Comparison of ENCODE assay signal across 25 mouse cellular contexts in the genomic region with DNA sequence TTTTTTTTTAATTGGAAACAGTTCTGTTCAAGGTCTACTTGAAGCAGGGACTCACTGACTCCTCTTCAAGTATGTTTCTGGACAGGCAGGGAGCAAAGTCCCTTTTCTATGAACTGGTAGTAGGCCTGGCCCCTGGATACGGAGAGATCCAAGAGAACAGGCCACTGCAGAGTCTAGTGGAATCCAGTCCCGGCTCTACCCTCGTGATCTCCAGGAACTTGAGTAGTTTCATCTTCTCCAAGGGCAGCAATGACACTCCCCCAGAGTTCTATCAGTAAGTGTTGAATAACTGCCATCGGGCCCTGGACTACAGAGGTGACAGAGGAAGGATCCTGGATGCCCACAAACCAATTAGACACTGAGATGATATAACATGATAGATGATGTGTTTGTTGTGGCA. TPM values are rescaled to one million over a fixed set of nuclear protein-coding genes. Genes with fewer than 3 reads are reported as not detected.
A peak's percentile ranks its signal among the peaks of the same experiment; 100 is the strongest.
DNase-seq lines count a peak whose midpoint lies in the region; ATAC-seq and TF ChIP-seq lines count a peak whose summit lies in the region.
"Had no signal": no experiment of that assay in that cellular context is flagged by ENCODE, and none has a peak within 500 bp of the region (broad histone marks: within the 10 kb centered on the region; RNA-seq: fewer than 3 reads in every experiment).

No protein-coding gene starts in this region.

- H3K4me3 ChIP-seq in heart, embryonic 10.5 days = no peak overlapping the region
- no peak overlapping the region for H3K4me3 ChIP-seq in lung, postnatal 0 days (ENCODE audit: low read depth, low read length)
- H3K4me3 ChIP-seq in lung, adult 2 months (replicated peaks; ENCODE audit: extremely low read depth, low read depth, low read length) = no peak overlapping the region
- no peak overlapping the region for H3K4me3 ChIP-seq in liver, embryonic 16.5 days (ENCODE audit: low read depth, low read length)
- H3K4me3 ChIP-seq: embryonic facial prominence, embryonic 15.5 days; forebrain, embryonic 10.5 days; hindbrain, embryonic 15.5 days; midbrain, embryonic 15.5 days had no signal

- H3K36me3 ChIP-seq in heart, embryonic 10.5 days = no peaks in the 10 kb centered on the region
- no peaks in the 10 kb centered on the region for H3K36me3 ChIP-seq in lung, postnatal 0 days (ENCODE audit: insufficient read depth, low read length)
- no peaks in the 10 kb centered on the region for H3K36me3 ChIP-seq in liver, embryonic 16.5 days (ENCODE audit: control insufficient read depth, insufficient read depth)
- H3K36me3 ChIP-seq: embryonic facial prominence, embryonic 15.5 days; forebrain, embryonic 10.5 days; hindbrain, embryonic 15.5 days; midbrain, embryonic 15.5 days had no signal

- DNase-seq in heart, embryonic 10.5 days (ENCODE audit: low spot score) = no peak
- DNase-seq in heart, postnatal 25 days (ENCODE audit: low spot score) = no peak
- peak; percentile 34 for DNase-seq in lung, postnatal 0 days (ENCODE audit: low spot score)
- DNase-seq in lung, adult 2 months = no peak
- DNase-seq in kidney, adult 9 months = peak; percentile 79
- DNase-seq in right cerebral cortex, postnatal 36 days (ENCODE audit: low spot score in 2 of 2) = no peak
- DNase-seq: adrenal gland, postnatal 25 days; cerebellum, adult 9-10 months; gastrocnemius, postnatal 36 days; heart, postnatal 14 days; layer of hippocampus, postnatal 36 days; left cerebral cortex, postnatal 4 days; lung, adult 18-20 months; retina, postnatal 1 day; thymus, adult 2 months had no signal

- intact Hi-C loops in heart, postnatal 25 days (cut with DNase I) = no loop called here

- no peak for TF ChIP-seq CTCF in lung, postnatal 0 days (IDR thresholded peaks at IDR 0.05)
- no peak for TF ChIP-seq CTCF in lung, adult 2 months (IDR thresholded peaks at IDR 0.05; ENCODE audit: insufficient read depth, low read length)

- TF ChIP-seq EP300 in lung, postnatal 0 days (IDR thresholded peaks at IDR 0.05) = no peak

- 44% methylated on average over 4 of the region's 4 CpGs for WGBS in heart, embryonic 10.5 days
- 23% methylated on average over 4 of the region's 4 CpGs for WGBS in lung, postnatal 0 days
- 27% methylated on average over 4 of the region's 4 CpGs for WGBS in lung, adult 2 months
- 53% methylated on average over 4 of the region's 4 CpGs for WGBS in liver, embryonic 16.5 days (ENCODE audit: insufficient replicate concordance)

- no peaks in the 10 kb centered on the region for H3K27me3 ChIP-seq in heart, embryonic 10.5 days (ENCODE audit: insufficient read depth, poor library complexity, severe bottlenecking)
- no peaks in the 10 kb centered on the region for H3K27me3 ChIP-seq in lung, postnatal 0 days (replicated peaks; ENCODE audit: insufficient read depth, low read length)
- no peaks in the 10 kb centered on the region for H3K27me3 ChIP-seq in liver, embryonic 16.5 days (ENCODE audit: control insufficient read depth, insufficient read depth, low read depth, low read length)
- H3K27me3 ChIP-seq: embryonic facial prominence, embryonic 15.5 days; hindbrain, embryonic 15.5 days; midbrain, embryonic 15.5 days had no signal

- H3K9ac ChIP-seq in lung, postnatal 0 days (replicated peaks; ENCODE audit: low read depth) = no peak overlapping the region
- no peak overlapping the region for H3K9ac ChIP-seq in liver, embryonic 16.5 days (ENCODE audit: low read depth, low read length)
- H3K9ac ChIP-seq: embryonic facial prominence, embryonic 15.5 days; hindbrain, embryonic 15.5 days; midbrain, embryonic 15.5 days had no signal

- peak overlapping the region; percentile 78; the same call in 1 of the 2 replicates for H3K27ac ChIP-seq in heart, embryonic 10.5 days
- no peak overlapping the region for H3K27ac ChIP-seq in lung, postnatal 0 days (ENCODE audit: low read length)
- H3K27ac ChIP-seq in liver, embryonic 16.5 days (ENCODE audit: low read length) = peak overlapping the region; percentile 48; the same call in 1 of the 2 replicates
- H3K27ac ChIP-seq: embryonic facial prominence, embryonic 15.5 days; forebrain, embryonic 10.5 days; hindbrain, embryonic 15.5 days; midbrain, embryonic 15.5 days had no signal

- peaks cover 40% of the 10 kb centered on the region for H3K4me1 ChIP-seq in heart, embryonic 10.5 days
- peaks cover 9% of the 10 kb centered on the region for H3K4me1 ChIP-seq in lung, postnatal 0 days (ENCODE audit: insufficient read depth, low read depth, low read length)
- peaks cover 3% of the 10 kb centered on the region; the same call in 1 of the 2 replicates for H3K4me1 ChIP-seq in lung, adult 2 months (ENCODE audit: control insufficient read depth, insufficient read depth, low read length)
- peaks cover 54% of the 10 kb centered on the region for H3K4me1 ChIP-seq in liver, embryonic 16.5 days (ENCODE audit: control insufficient read depth, low read depth, low read length)

- no peak for TF ChIP-seq POLR2A in lung, adult 2 months (IDR thresholded peaks at IDR 0.05; ENCODE audit: borderline replicate concordance, extremely low read depth, low read depth, low read length)

- H3K9me3 ChIP-seq in heart, embryonic 10.5 days = no peaks in the 10 kb centered on the region
- H3K9me3 ChIP-seq in lung, postnatal 0 days (ENCODE audit: low read length) = no peaks in the 10 kb centered on the region
- no peaks in the 10 kb centered on the region for H3K9me3 ChIP-seq in liver, embryonic 16.5 days (replicated peaks; ENCODE audit: control insufficient read depth, low read length)
- H3K9me3 ChIP-seq: embryonic facial prominence, embryonic 15.5 days; forebrain, embryonic 10.5 days; hindbrain, embryonic 15.5 days; midbrain, embryonic 15.5 days had no signal

- no peak; the same call in 1 of the 2 replicates for ATAC-seq in lung, postnatal 0 days
- no peak for ATAC-seq in liver, embryonic 16.5 days (ENCODE audit: low read depth)
- ATAC-seq in inflammation-experienced regulatory T-cells, adult 6 months = no peak
- ATAC-seq: midbrain, embryonic 15.5 days had no signal

- no peak overlapping the region for H3K4me2 ChIP-seq in lung, postnatal 0 days (replicated peaks; ENCODE audit: low read depth, low read length)
- no peak overlapping the region for H3K4me2 ChIP-seq in liver, embryonic 16.5 days (ENCODE audit: low read depth, low read length)
- H3K4me2 ChIP-seq: embryonic facial prominence, embryonic 15.5 days; heart, embryonic 11.5 days; hindbrain, embryonic 15.5 days; midbrain, embryonic 15.5 days had no signal

RNA-seq across cellular contexts. Expression of gene Gm10842, which starts 9.2 kb away (rescaled TPM):
- not detected in 2 replicates for polyA plus RNA-seq in heart, embryonic 10.5 days (2016; fragmentation: Nextera tagmentation; extraction: Ambion mirVana)
- not detected for total RNA-seq in heart, postnatal 25 days (2021)
- polyA plus RNA-seq in lung, postnatal 0 days (2015; fragmentation: Nextera tagmentation; extraction: Ambion mirVana) = not detected in 2 replicates
- polyA plus RNA-seq in lung, adult 2 months (2012; rRNA removed) = not detected in 2 replicates
- not detected in 2 replicates for polyA plus RNA-seq in liver, embryonic 16.5 days (2015; fragmentation: Nextera tagmentation; extraction: Ambion mirVana)
- polyA plus RNA-seq in inflammation-experienced regulatory T-cells, adult 6 months (2017; shearing (Covaris generic)) = not detected
- total RNA-seq: adrenal gland, postnatal 25 days; gastrocnemius, postnatal 36 days; heart, postnatal 14 days; layer of hippocampus, postnatal 36 days; left cerebral cortex, postnatal 4 days; megakaryocyte, adult 5-6 weeks had no signal
- polyA plus RNA-seq: cortical plate, adult 2 months; embryonic facial prominence, embryonic 15.5 days; forebrain, embryonic 10.5 days; heart, embryonic 11.5 days; hindbrain, embryonic 15.5 days; midbrain, embryonic 15.5 days; small intestine, adult 2 months; thymus, adult 2 months had no signal

RNA-seq across cellular contexts. Expression of gene Tlk2, which starts 22.7 kb away (rescaled TPM):
- 14.7 and 18.3 TPM in 2 replicates for polyA plus RNA-seq in heart, embryonic 10.5 days (2016; fragmentation: Nextera tagmentation; extraction: Ambion mirVana)
- 10 to 100 TPM; 38.7 to 44.2 TPM for total RNA-seq in heart, postnatal 25 days (2021)
- polyA plus RNA-seq in lung, postnatal 0 days (2015; fragmentation: Nextera tagmentation; extraction: Ambion mirVana) = 14.4 and 14.8 TPM in 2 replicates
- polyA plus RNA-seq in lung, adult 2 months (2012; rRNA removed) = 11.8 and 13.5 TPM in 2 replicates
- 5.5 and 6.6 TPM in 2 replicates for polyA plus RNA-seq in liver, embryonic 16.5 days (2015; fragmentation: Nextera tagmentation; extraction: Ambion mirVana)
- 10 to 100 TPM; 18.1 to 28.7 (median 20.4) TPM for polyA plus RNA-seq in inflammation-experienced regulatory T-cells, adult 6 months (2017; shearing (Covaris generic))

RNA-seq across cellular contexts. Expression of gene Mettl2, which starts 29.7 kb away (rescaled TPM):
- polyA plus RNA-seq in heart, embryonic 10.5 days (2016; fragmentation: Nextera tagmentation; extraction: Ambion mirVana) = 30.8 and 42.5 TPM in 2 replicates
- total RNA-seq in heart, postnatal 25 days (2021) = 10 to 100 TPM in 1 of 2 experiments, 1 to 10 TPM in 1; 9.7 to 10.3 TPM
- polyA plus RNA-seq in lung, postnatal 0 days (2015; fragmentation: Nextera tagmentation; extraction: Ambion mirVana) = 14.9 and 16.2 TPM in 2 replicates
- 8.9 and 10.0 TPM in 2 replicates for polyA plus RNA-seq in lung, adult 2 months (2012; rRNA removed)
- polyA plus RNA-seq in liver, embryonic 16.5 days (2015; fragmentation: Nextera tagmentation; extraction: Ambion mirVana) = 13.8 and 15.1 TPM in 2 replicates
- 10 to 100 TPM; 12.5 to 21.4 (median 20.0) TPM for polyA plus RNA-seq in inflammation-experienced regulatory T-cells, adult 6 months (2017; shearing (Covaris generic))

Comparison
In these comparisons a context has a peak if more than half of its experiments do, and no peak if none do; other contexts are left out.
1. DNase-seq: peak in lung, postnatal 0 days (single experiment) and kidney, adult 9 months (single experiment); none in heart, embryonic 10.5 days (single experiment), heart, postnatal 25 days (single experiment), lung, adult 2 months (single experiment) and right cerebral cortex, postnatal 36 days (0 of 2).